Mouse (Mus musculus) CH12.LX (cell line): Measurements from ENCODE around the gene Ulbp1. TPM values are rescaled to one million over a fixed set of nuclear protein-coding genes. Genes with fewer than 3 reads are reported as not detected.

ENCODE experiments used
- DNase-seq: peaks from one replicate; pipeline ENCODE4 v3.0.0-alpha.2; 2013; ENCODE audit errors: extremely low read depth
- H3K27ac ChIP-seq: 2 replicates; pipeline ENCODE4 v1.5.1; 2012; ENCODE audit warnings: low read depth, mild to moderate bottlenecking, control low read depth, moderate library complexity; ENCODE audit not compliant: insufficient read depth
- H3K27me3 ChIP-seq: replicated peaks from 2 replicates; pipeline ENCODE3; 2012; ENCODE audit warnings: inconsistent platforms
- H3K36me3 ChIP-seq, 2 experiments: replicated peaks in 1 of 2; 2 replicates each; pipeline versions ENCODE3 to v1.6.1; 2012; ENCODE audit warnings: inconsistent platforms in 1 of 2, low read length in 1 of 2, mild to moderate bottlenecking in 1 of 2, mixed read lengths in 1 of 2, moderate library complexity in 1 of 2; ENCODE audit not compliant: control insufficient read depth in 1 of 2, insufficient read depth in 1 of 2
- H3K4me1 ChIP-seq, 2 experiments: 2 replicates each; pipeline ENCODE4 v1.6.1; 2012; ENCODE audit warnings: inconsistent platforms in 1 of 2, moderate library complexity in 1 of 2; ENCODE audit not compliant: insufficient read depth in 2 of 2, control insufficient read depth in 1 of 2
- H3K4me2 ChIP-seq: 2 replicates; pipeline ENCODE4 v1.6.1; 2012; ENCODE audit warnings: low read depth, mild to moderate bottlenecking, control low read depth; ENCODE audit not compliant: poor library complexity, insufficient read depth, severe bottlenecking
- H3K4me3 ChIP-seq, 3 experiments: fragments of 150-350 bp in 1 of 3; sonication (generic) in 1 of 3; replicated peaks in 1 of 3; 2 replicates each; pipeline versions ENCODE3 to v1.5.1; 2011 to 2012; ENCODE audit warnings: low read depth in 2 of 3, low read length in 2 of 3, mild to moderate bottlenecking in 2 of 3, moderate library complexity in 2 of 3, control low read depth in 1 of 3, improper control_type of control experiment in 1 of 3, inconsistent platforms in 1 of 3, mixed read lengths in 1 of 3; ENCODE audit not compliant: poor library complexity in 1 of 3
- H3K79me2 ChIP-seq: replicated peaks from 2 replicates; pipeline ENCODE4 v1.6.1; 2012; ENCODE audit warnings: mild to moderate bottlenecking, moderate library complexity; ENCODE audit not compliant: control insufficient read depth, poor library complexity, insufficient read depth, severe bottlenecking; ENCODE audit errors: extremely low read depth
- H3K9ac ChIP-seq: 2 replicates; pipeline ENCODE4 v1.6.1; 2012; ENCODE audit warnings: low read depth, mild to moderate bottlenecking, control low read depth, moderate library complexity; ENCODE audit not compliant: insufficient read depth
- H3K9me3 ChIP-seq: replicated peaks from 2 replicates; pipeline ENCODE3; 2012; ENCODE audit warnings: low read length, inconsistent platforms, mixed read lengths
- CHD2 ChIP-seq: IDR thresholded peaks from 2 replicates; pipeline ENCODE4 v1.6.1; 2011; ENCODE audit warnings: low read length, improper control_type of control experiment
- HCFC1 ChIP-seq: IDR thresholded peaks from 2 replicates; pipeline ENCODE4 v1.6.1; 2012; ENCODE audit warnings: low read depth, mild to moderate bottlenecking, inconsistent platforms, low read length, improper control_type of control experiment
- MAX ChIP-seq: IDR thresholded peaks from 2 replicates; pipeline ENCODE4 v1.6.1; 2011; ENCODE audit warnings: low read length, improper control_type of control experiment
- MEF2A ChIP-seq: IDR thresholded peaks from 2 replicates; pipeline ENCODE4 v1.6.1; 2014; ENCODE audit warnings: low read depth, mild to moderate bottlenecking, inconsistent platforms, low read length, improper control_type of control experiment, borderline replicate concordance
- NELFE ChIP-seq: IDR thresholded peaks from 2 replicates; pipeline ENCODE4 v1.6.1; 2011; ENCODE audit warnings: low read depth, low read length, improper control_type of control experiment
- POLR2A ChIP-seq: IDR thresholded peaks from 2 replicates; pipeline ENCODE4 v1.6.1; 2011; ENCODE audit warnings: low read depth, mild to moderate bottlenecking, improper control_type of control experiment, low read length
- RAD21 ChIP-seq: IDR thresholded peaks from 2 replicates; pipeline ENCODE4 v1.6.1; 2011; ENCODE audit warnings: low read depth, mild to moderate bottlenecking, low read length, improper control_type of control experiment, moderate library complexity
- RCOR1 ChIP-seq: conservative IDR thresholded peaks from 2 replicates; pipeline ENCODE4 v1.6.1; 2012; ENCODE audit warnings: low read depth, mild to moderate bottlenecking, inconsistent platforms, low read length, improper control_type of control experiment
- SIN3A ChIP-seq: IDR thresholded peaks from 2 replicates; pipeline ENCODE4 v1.6.1; 2012; ENCODE audit warnings: low read length, improper control_type of control experiment, inconsistent platforms
- TBP ChIP-seq: conservative IDR thresholded peaks from 2 replicates; pipeline ENCODE4 v1.6.1; 2011; ENCODE audit warnings: low read depth, low read length, improper control_type of control experiment
- ZKSCAN1 ChIP-seq: IDR thresholded peaks from 2 replicates; pipeline ENCODE4 v1.6.1; 2012; ENCODE audit warnings: low read depth, inconsistent platforms, low read length, improper control_type of control experiment, borderline replicate concordance
- ZMIZ1 ChIP-seq: IDR thresholded peaks from 2 replicates; pipeline ENCODE4 v1.6.1; 2012; ENCODE audit warnings: low read depth, mild to moderate bottlenecking, inconsistent platforms, low read length, improper control_type of control experiment
- dilution Hi-C: fragments of 300-500 bp; cut with MboI; formaldehyde crosslinking; loops from 2 replicates; pipeline ENCODE4 v1.14.3; 2020; ENCODE audit warnings: low sequenced_read_pairs; ENCODE audit not compliant: extremely low pct_unique_long_range_greater_than_20kb, extremely low pct_ligation_motif_present
- in situ Hi-C: fragments of 300-500 bp; cut with MboI; formaldehyde crosslinking; loops from 3 replicates; pipeline ENCODE4 v1.14.3; 2019; ENCODE audit warnings: low sequenced_read_pairs, low pct_ligation_motif_present, low pct_unique_long_range_greater_than_20kb, mixed read lengths
- polyA plus RNA-seq: library from polyadenylated mRNA; unstranded; fragments of >175 nt; gene quantifications from 2 replicates; pipeline ENCODE4 v1.2.1, GENCODE M21; 2012; ENCODE audit warnings: low read depth; ENCODE audit not compliant: insufficient read length
- total RNA-seq, 2 experiments: library from RNA; depleted of rRNA; stranded (reverse); fragments of 300-350 nt in 1 of 2; fragments of >200 nt in 1 of 2; gene quantifications; 2 replicates each; pipeline ENCODE4 v1.2.3; 2012 to 2014

Ulbp1 gene
- total and polyA plus RNA-seq, 3 experiments: 70.1 to 141 (median 92.9) TPM

DNA sequence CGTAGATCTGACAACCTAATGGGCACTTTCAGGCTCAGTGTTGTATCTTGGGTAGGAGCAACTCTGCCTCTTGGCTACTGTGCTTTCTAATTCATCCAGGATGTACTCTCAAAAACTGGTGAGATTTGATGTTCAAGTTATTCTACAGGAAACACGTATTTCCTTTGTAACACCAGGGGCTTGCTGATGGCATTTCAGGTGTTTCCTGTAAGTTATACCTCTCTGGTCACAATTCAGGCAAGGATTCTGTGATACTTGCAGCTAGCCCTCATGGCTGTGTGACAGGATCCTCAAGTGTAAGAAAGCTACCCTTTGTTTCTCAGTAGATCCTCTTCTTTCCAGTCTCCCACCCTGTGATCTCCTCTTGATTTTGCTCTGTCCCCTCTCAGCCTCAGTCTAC lies 34.5 kb downstream of the Ulbp1 start:
- no peaks in the 10 kb centered on the region for H3K27me3 ChIP-seq
- no peak overlapping the region for H3K27ac ChIP-seq
- TF ChIP-seq MAX (no peak), CHD2 (no peak), TBP (no peak), POLR2A (0 out of 2 replicates have a peak, but pooled peaks have one; percentile 23)
- TF ChIP-seq, all 38 proteins: peak for 1
- Histone ChIP-seq H3K9me3 (no peaks in the 10 kb centered on the region), H3K79me2 (no peaks in the 10 kb centered on the region), H3K9ac (no peak overlapping the region), H3K4me3 (no peak overlapping the region), H3K4me2 (no peak overlapping the region), H3K4me1 (no peaks in the 10 kb centered on the region), H3K36me3 (peaks cover 16 to 50% of the 10 kb centered on the region in 2 experiments)
- dilution Hi-C loops (no loop called here), in situ Hi-C loops (no loop called here)
- no peak for DNase-seq

DNA sequence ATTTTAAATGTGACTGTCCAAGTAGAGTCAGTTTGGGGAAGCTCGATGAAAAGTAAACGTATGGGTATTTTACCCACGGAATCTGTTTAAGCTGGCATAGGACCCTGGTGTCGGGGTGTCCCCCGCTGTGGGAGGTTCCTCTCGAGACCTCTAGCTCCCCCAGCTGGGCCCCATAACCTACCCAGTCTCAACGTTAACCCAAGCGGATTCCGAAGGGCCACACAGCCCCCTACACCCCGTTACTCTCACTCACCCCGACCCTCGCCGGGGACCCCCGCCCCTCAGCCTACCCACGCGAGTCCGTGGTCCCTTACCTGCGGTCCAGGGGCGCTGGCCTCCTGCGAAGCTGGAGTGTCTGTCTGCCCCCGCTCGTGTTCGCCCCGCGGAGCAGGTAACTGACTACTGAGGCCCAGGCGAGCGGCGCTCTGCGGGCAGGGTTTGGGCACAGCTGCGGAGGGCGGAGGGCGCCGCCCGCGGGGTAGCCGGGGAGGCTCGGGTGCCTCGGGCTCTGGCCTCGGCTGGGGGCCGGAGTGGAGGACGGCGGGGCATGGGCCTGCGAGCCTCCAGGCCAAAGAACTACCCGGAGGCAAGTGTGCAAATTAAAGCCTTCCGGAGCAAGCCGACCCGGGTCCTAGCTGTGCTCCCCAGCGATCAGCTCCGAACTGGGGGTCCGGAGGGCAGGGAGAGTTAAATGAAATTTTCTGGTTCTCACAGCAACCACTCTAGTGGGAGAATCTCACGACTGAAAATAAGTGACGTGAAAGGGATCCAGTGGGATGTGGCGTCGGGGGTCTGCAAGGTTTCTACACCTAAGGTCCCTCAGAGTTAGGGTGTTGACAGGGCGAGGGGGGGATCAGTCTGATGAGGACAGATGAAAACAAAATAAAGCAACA lies 80.0 kb downstream of the Ulbp1 start:
- Histone ChIP-seq H3K27ac (no peak overlapping the region), H3K79me2 (no peaks in the 10 kb centered on the region), H3K4me1 (no peaks in the 10 kb centered on the region), H3K4me3 (no peak overlapping the region), H3K4me2 (no peak overlapping the region), H3K9me3 (peaks cover 21% of the 10 kb centered on the region), H3K9ac (no peak overlapping the region), H3K36me3 (no peaks in the 10 kb centered on the region), H3K27me3 (no peaks in the 10 kb centered on the region)
- in situ Hi-C loops (no loop called here), dilution Hi-C loops (no loop called here)
- no peak for DNase-seq
- TF ChIP-seq NELFE (no peak), HCFC1 (no peak), SIN3A (no peak), MEF2A (no peak), ZMIZ1 (no peak), RCOR1 (no peak), ZKSCAN1 (no peak), POLR2A (no peak), RAD21 (no peak)
